Mouse (Mus musculus) CH12.LX (cell line): ENCODE measurements around the gene Rab11a. TPM values are rescaled to one million over a fixed set of nuclear protein-coding genes. Genes with fewer than 3 reads are reported as not detected.
A peak's percentile ranks its signal among the peaks of the same experiment; 100 is the strongest.
"Not testable (repeated sequence)": the region's sequence is repeated elsewhere in the genome, so short reads cannot be mapped to it uniquely, and the experiment has no call there.

Experiments used
- DNase-seq: peaks from one replicate; pipeline ENCODE4 v3.0.0-alpha.2; 2013; ENCODE audit errors: extremely low read depth
- H3K27ac ChIP-seq: 2 replicates; pipeline ENCODE4 v1.5.1; 2012; ENCODE audit warnings: low read depth, mild to moderate bottlenecking, control low read depth, moderate library complexity; ENCODE audit not compliant: insufficient read depth
- H3K27me3 ChIP-seq: replicated peaks from 2 replicates; pipeline ENCODE3; 2012; ENCODE audit warnings: inconsistent platforms
- H3K36me3 ChIP-seq, 2 experiments: replicated peaks in 1 of 2; 2 replicates each; pipeline versions ENCODE3 to v1.6.1; 2012; ENCODE audit warnings: inconsistent platforms in 1 of 2, low read length in 1 of 2, mild to moderate bottlenecking in 1 of 2, mixed read lengths in 1 of 2, moderate library complexity in 1 of 2; ENCODE audit not compliant: control insufficient read depth in 1 of 2, insufficient read depth in 1 of 2
- H3K4me1 ChIP-seq, 2 experiments: 2 replicates each; pipeline ENCODE4 v1.6.1; 2012; ENCODE audit warnings: inconsistent platforms in 1 of 2, moderate library complexity in 1 of 2; ENCODE audit not compliant: insufficient read depth in 2 of 2, control insufficient read depth in 1 of 2
- H3K4me2 ChIP-seq: 2 replicates; pipeline ENCODE4 v1.6.1; 2012; ENCODE audit warnings: low read depth, mild to moderate bottlenecking, control low read depth; ENCODE audit not compliant: poor library complexity, insufficient read depth, severe bottlenecking
- H3K4me3 ChIP-seq, 3 experiments: fragments of 150-350 bp in 1 of 3; sonication (generic) in 1 of 3; replicated peaks in 1 of 3; 2 replicates each; pipeline versions ENCODE3 to v1.5.1; 2011 to 2012; ENCODE audit warnings: low read depth in 2 of 3, low read length in 2 of 3, mild to moderate bottlenecking in 2 of 3, moderate library complexity in 2 of 3, control low read depth in 1 of 3, improper control_type of control experiment in 1 of 3, inconsistent platforms in 1 of 3, mixed read lengths in 1 of 3; ENCODE audit not compliant: poor library complexity in 1 of 3
- H3K79me2 ChIP-seq: replicated peaks from 2 replicates; pipeline ENCODE4 v1.6.1; 2012; ENCODE audit warnings: mild to moderate bottlenecking, moderate library complexity; ENCODE audit not compliant: control insufficient read depth, poor library complexity, insufficient read depth, severe bottlenecking; ENCODE audit errors: extremely low read depth
- H3K9ac ChIP-seq: 2 replicates; pipeline ENCODE4 v1.6.1; 2012; ENCODE audit warnings: low read depth, mild to moderate bottlenecking, control low read depth, moderate library complexity; ENCODE audit not compliant: insufficient read depth
- H3K9me3 ChIP-seq: replicated peaks from 2 replicates; pipeline ENCODE3; 2012; ENCODE audit warnings: low read length, inconsistent platforms, mixed read lengths
- BHLHE40 ChIP-seq: IDR thresholded peaks from 2 replicates; pipeline ENCODE4 v1.6.1; 2011; ENCODE audit warnings: mild to moderate bottlenecking, low read depth, low read length, improper control_type of control experiment
- CTCF ChIP-seq, 2 experiments: IDR thresholded peaks in 1 of 2; conservative IDR thresholded peaks in 1 of 2; 2 replicates each; pipeline ENCODE4 v1.5.1; 2011 to 2012; ENCODE audit warnings: low read depth in 2 of 2, low read length in 2 of 2, improper control_type of control experiment in 1 of 2, inconsistent platforms in 1 of 2, mild to moderate bottlenecking in 1 of 2, moderate library complexity in 1 of 2
- ELF1 ChIP-seq: IDR thresholded peaks from 2 replicates; pipeline ENCODE4 v1.6.1; 2014; ENCODE audit warnings: low read depth, mild to moderate bottlenecking, inconsistent platforms, low read length, improper control_type of control experiment
- EP300 ChIP-seq: IDR thresholded peaks from 2 replicates; pipeline ENCODE4 v1.6.1; 2011; ENCODE audit warnings: low read length, improper control_type of control experiment
- IRF4 ChIP-seq: IDR thresholded peaks from 2 replicates; pipeline ENCODE4 v1.6.1; 2014; ENCODE audit warnings: low read depth, mild to moderate bottlenecking, inconsistent platforms, low read length, improper control_type of control experiment
- JUND ChIP-seq: conservative IDR thresholded peaks from 2 replicates; pipeline ENCODE4 v1.6.1; 2011; ENCODE audit warnings: low read depth, low read length, improper control_type of control experiment
- MAFK ChIP-seq: IDR thresholded peaks from 2 replicates; pipeline ENCODE4 v1.6.1; 2011; ENCODE audit warnings: low read length, improper control_type of control experiment; ENCODE audit not compliant: insufficient replicate concordance
- MAX ChIP-seq: IDR thresholded peaks from 2 replicates; pipeline ENCODE4 v1.6.1; 2011; ENCODE audit warnings: low read length, improper control_type of control experiment
- MEF2A ChIP-seq: IDR thresholded peaks from 2 replicates; pipeline ENCODE4 v1.6.1; 2014; ENCODE audit warnings: low read depth, mild to moderate bottlenecking, inconsistent platforms, low read length, improper control_type of control experiment, borderline replicate concordance
- NELFE ChIP-seq: IDR thresholded peaks from 2 replicates; pipeline ENCODE4 v1.6.1; 2011; ENCODE audit warnings: low read depth, low read length, improper control_type of control experiment
- NRF1 ChIP-seq: IDR thresholded peaks from 2 replicates; pipeline ENCODE4 v1.6.1; 2014; ENCODE audit warnings: low read depth, mild to moderate bottlenecking, inconsistent platforms, low read length, improper control_type of control experiment, moderate library complexity
- RAD21 ChIP-seq: IDR thresholded peaks from 2 replicates; pipeline ENCODE4 v1.6.1; 2011; ENCODE audit warnings: low read depth, mild to moderate bottlenecking, low read length, improper control_type of control experiment, moderate library complexity
- RCOR1 ChIP-seq: conservative IDR thresholded peaks from 2 replicates; pipeline ENCODE4 v1.6.1; 2012; ENCODE audit warnings: low read depth, mild to moderate bottlenecking, inconsistent platforms, low read length, improper control_type of control experiment
- SIN3A ChIP-seq: IDR thresholded peaks from 2 replicates; pipeline ENCODE4 v1.6.1; 2012; ENCODE audit warnings: low read length, improper control_type of control experiment, inconsistent platforms
- SMC3 ChIP-seq: IDR thresholded peaks from 2 replicates; pipeline ENCODE4 v1.6.1; 2011; ENCODE audit warnings: low read depth, low read length, improper control_type of control experiment
- TBP ChIP-seq: conservative IDR thresholded peaks from 2 replicates; pipeline ENCODE4 v1.6.1; 2011; ENCODE audit warnings: low read depth, low read length, improper control_type of control experiment
- USF1 ChIP-seq: IDR thresholded peaks from 2 replicates; pipeline ENCODE4 v1.6.1; 2014; ENCODE audit warnings: low read depth, mild to moderate bottlenecking, inconsistent platforms, low read length, improper control_type of control experiment
- ZC3H11A ChIP-seq: IDR thresholded peaks from 2 replicates; pipeline ENCODE4 v1.6.1; 2012; ENCODE audit warnings: low read depth, mild to moderate bottlenecking, inconsistent platforms, low read length, improper control_type of control experiment
- ZMIZ1 ChIP-seq: IDR thresholded peaks from 2 replicates; pipeline ENCODE4 v1.6.1; 2012; ENCODE audit warnings: low read depth, mild to moderate bottlenecking, inconsistent platforms, low read length, improper control_type of control experiment
- ZNF384 ChIP-seq: IDR thresholded peaks from 2 replicates; pipeline ENCODE4 v1.6.1; 2012; ENCODE audit warnings: low read depth, low read length, improper control_type of control experiment, inconsistent platforms
- dilution Hi-C: fragments of 300-500 bp; cut with MboI; formaldehyde crosslinking; loops from 2 replicates; pipeline ENCODE4 v1.14.3; 2020; ENCODE audit warnings: low sequenced_read_pairs; ENCODE audit not compliant: extremely low pct_unique_long_range_greater_than_20kb, extremely low pct_ligation_motif_present
- in situ Hi-C: fragments of 300-500 bp; cut with MboI; formaldehyde crosslinking; loops from 3 replicates; pipeline ENCODE4 v1.14.3; 2019; ENCODE audit warnings: low sequenced_read_pairs, low pct_ligation_motif_present, low pct_unique_long_range_greater_than_20kb, mixed read lengths
- polyA plus RNA-seq: library from polyadenylated mRNA; unstranded; fragments of >175 nt; gene quantifications from 2 replicates; pipeline ENCODE4 v1.2.1, GENCODE M21; 2012; ENCODE audit warnings: low read depth; ENCODE audit not compliant: insufficient read length
- total RNA-seq, 2 experiments: library from RNA; depleted of rRNA; stranded (reverse); fragments of 300-350 nt in 1 of 2; fragments of >200 nt in 1 of 2; gene quantifications; 2 replicates each; pipeline ENCODE4 v1.2.3; 2012 to 2014

Gene Rab11a
- total and polyA plus RNA-seq, 3 experiments = 109 to 189 (median 168) TPM

DNA sequence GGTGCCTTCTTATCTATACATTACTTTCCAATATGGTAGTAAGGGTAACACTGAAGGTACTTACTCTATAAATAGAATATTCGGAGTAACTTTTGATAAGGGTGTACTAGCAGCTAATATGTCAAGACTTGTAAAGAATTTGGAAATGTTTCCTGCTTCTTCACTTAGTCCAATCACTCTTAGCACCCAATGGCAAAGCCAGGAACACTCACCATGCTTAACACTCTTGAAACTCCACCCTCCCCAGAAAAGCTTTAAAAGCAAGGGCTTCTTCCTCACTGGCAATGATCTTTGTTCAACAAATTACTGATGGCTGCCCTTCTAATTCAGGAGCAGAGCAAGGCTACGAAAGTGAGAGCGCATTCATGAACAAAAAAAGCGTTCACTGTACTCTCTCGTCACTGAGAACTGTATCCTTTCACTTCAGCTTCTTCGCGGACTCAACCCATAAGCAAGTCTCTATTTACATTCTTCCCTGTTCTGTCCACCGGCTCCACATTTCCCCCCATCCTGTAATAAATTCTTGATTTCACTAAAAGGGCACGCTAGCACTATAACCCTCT, 1.4 kb downstream of the Rab11a start:
- 0 out of 2 replicates have a peak, but pooled peaks have one; percentile 6 for TF ChIP-seq MAFK
- no peak for TF ChIP-seq JUND
- TF ChIP-seq NRF1 = no peak
- no peak for TF ChIP-seq BHLHE40
- TF ChIP-seq RAD21 = no peak
- TF ChIP-seq ZNF384 = no peak
- peak; percentile 31; the same call in 1 of the 2 replicates for TF ChIP-seq EP300
- no peak for TF ChIP-seq MAX
- peak; percentile 87; the same call in 1 of the 2 replicates for TF ChIP-seq SIN3A
- no peak for TF ChIP-seq USF1
- TF ChIP-seq SMC3 = no peak
- no peak for TF ChIP-seq CTCF (conservative IDR thresholded peaks at IDR 0.05 in 1 of 2, IDR thresholded peaks at IDR 0.05 in 1 of 2; ENCODE audit: low read depth in 2 of 2, low read length in 2 of 2)
- TF ChIP-seq ELF1 = peak; percentile 30; the same call in 1 of the 2 replicates
- TF ChIP-seq ZC3H11A = no peak
- TF ChIP-seq RCOR1 = 0 out of 2 replicates have a peak, but pooled peaks have one; percentile 32
- no peak for TF ChIP-seq MEF2A
- TF ChIP-seq NELFE = no peak
- TF ChIP-seq IRF4 = 0 out of 2 replicates have a peak, but pooled peaks have one; percentile 31
- no peak for TF ChIP-seq ZMIZ1
- H3K79me2 ChIP-seq = peaks cover 36% of the 10 kb centered on the region
- H3K9me3 ChIP-seq = no peaks in the 10 kb centered on the region
- no peaks in the 10 kb centered on the region for H3K27me3 ChIP-seq
- peak overlapping the region; percentile 86 for H3K9ac ChIP-seq
- in situ Hi-C loops = no loop called here
- H3K4me3 ChIP-seq = peak overlapping the region; percentile 87 to 94 (median 87)
- peak; percentile 34 for DNase-seq
- peak overlapping the region; percentile 91 for H3K4me2 ChIP-seq
- H3K4me1 ChIP-seq = peaks cover 8 to 46% of the 10 kb centered on the region in 2 experiments
- H3K27ac ChIP-seq = peak overlapping the region; percentile 60
- dilution Hi-C loops = no loop called here
- peaks cover 0 to 4% of the 10 kb centered on the region in 2 experiments for H3K36me3 ChIP-seq

- Histone ChIP-seq H3K4me1 (peaks cover 4 to 46% of the 10 kb centered on the region in 2 experiments), H3K79me2 (peaks cover 44% of the 10 kb centered on the region)
- H3K4me2 ChIP-seq, H3K27me3 ChIP-seq, H3K4me3 ChIP-seq, DNase-seq, H3K9ac ChIP-seq, dilution Hi-C loops, in situ Hi-C loops, H3K9me3 ChIP-seq, H3K36me3 ChIP-seq, H3K27ac ChIP-seq: not testable (repeated sequence)
- TF ChIP-seq TBP = peak; percentile 72; the same call in 1 of the 2 replicates
These were observed 2.6 kb downstream of the Rab11a start for GRCm38 (mm10) chr9:64734992-64735391.
